Comparison of ENCODE assay signal across 7 mouse cellular contexts in genomic region chr5:148739141-148739540, GRCm38 (mm10).
DNase-seq lines count a peak whose midpoint lies in the region; TF ChIP-seq lines count a peak whose summit lies in the region.

No protein-coding gene starts in this region.

- WGBS in liver, adult 2 months: 62% methylated on average over 3 of the region's 3 CpGs

- no peak overlapping the region for H3K9ac ChIP-seq in liver, adult 2 months (ENCODE audit: low read depth, low read length)

- H3K27me3 ChIP-seq in liver, adult 2 months (ENCODE audit: control insufficient read depth, insufficient read depth, low read length): no peaks in the 10 kb centered on the region

- H3K27ac ChIP-seq in liver, adult 2 months (replicated peaks; ENCODE audit: insufficient read depth, low read depth, low read length): no peak overlapping the region

- TF ChIP-seq POLR2A in liver, adult 2 months (IDR thresholded peaks at IDR 0.05; ENCODE audit: extremely low read depth, insufficient read depth, low read length): no peak

- no peak for TF ChIP-seq CTCF in liver, adult 2 months (IDR thresholded peaks at IDR 0.05; ENCODE audit: low read depth, low read length)

- no peaks in the 10 kb centered on the region for H3K36me3 ChIP-seq in liver, adult 2 months (ENCODE audit: control insufficient read depth, insufficient read depth, low read length)

- peaks cover 9% of the 10 kb centered on the region for H3K4me1 ChIP-seq in liver, adult 2 months (ENCODE audit: control insufficient read depth, insufficient read depth, low read length)

- no peaks in the 10 kb centered on the region for H3K79me2 ChIP-seq in liver, adult 2 months (ENCODE audit: control insufficient read depth, insufficient read depth, low read length)

- no peak overlapping the region for H3K4me3 ChIP-seq in liver, adult 2 months (ENCODE audit: insufficient read depth, low read depth, low read length)

- peak; percentile 88 for DNase-seq in CD4-positive helper T cell, adult 2 months (ENCODE audit: low read depth, low spot score)
- DNase-seq in R1 (ENCODE audit: low read depth, low spot score): peak; percentile 87
- DNase-seq in liver, adult 2 months (ENCODE audit: extremely low read depth, low read depth, low spot score): peak; percentile 36
- DNase-seq in monocyte, adult 2 months (ENCODE audit: low read depth in 1 of 2, low spot score in 2 of 2): peak; percentile 64 to 76
- DNase-seq in retina, embryonic 14.5 days (ENCODE audit: low spot score): no peak
- DNase-seq in urinary bladder, adult 2 months (ENCODE audit: low spot score): no peak
- DNase-seq in right cerebral cortex, postnatal 14 days: no peak

Comparison
In these comparisons a context has a peak if more than half of its experiments do, and no peak if none do; other contexts are left out.
1. DNase-seq: peak in CD4-positive helper T cell, adult 2 months (single experiment), R1 (single experiment), liver, adult 2 months (single experiment) and monocyte, adult 2 months (2 of 2); none in retina, embryonic 14.5 days (single experiment), urinary bladder, adult 2 months (single experiment) and right cerebral cortex, postnatal 14 days (single experiment).